Mouse (Mus musculus): ENCODE data around the gene Rngtt. TPM values are rescaled to one million over a fixed set of nuclear protein-coding genes. Genes with fewer than 3 reads are reported as not detected.

The Rngtt gene
- polyA plus RNA-seq, 1 experiment from 2014 or later = 34.5 TPM

GRCm38 (mm10) chr4:33498160-33498874 is 188.2 kb downstream of the Rngtt start:
- H3K4me2 ChIP-seq (ENCODE audit: low read depth, severe bottlenecking) = no peak overlapping the region
- no peak overlapping the region for H3K4me3 ChIP-seq (ENCODE audit: low read depth, low read length)
- ATAC-seq (ENCODE audit: insufficient number of reproducible peaks, low FRiP score, low TSS enrichment, low read depth) (no peak), DNase-seq (ENCODE audit: low spot score) (no peak)
- H3K4me1 ChIP-seq (ENCODE audit: control insufficient read depth, insufficient read depth, low read length) = no peaks in the 10 kb centered on the region
- no peaks in the 10 kb centered on the region for H3K27me3 ChIP-seq (ENCODE audit: control insufficient read depth, insufficient read depth, low read length)
- H3K27ac ChIP-seq (replicated peaks; ENCODE audit: low read depth, low read length) = no peak overlapping the region
- H3K36me3 ChIP-seq (ENCODE audit: control insufficient read depth, insufficient read depth, low read length) = no peaks in the 10 kb centered on the region
- 91% methylated on average over 4 of the region's 4 CpGs for WGBS
- H3K9ac ChIP-seq (ENCODE audit: low read length) = no peak overlapping the region
- H3K9me3 ChIP-seq (ENCODE audit: control insufficient read depth, low read length) = no peaks in the 10 kb centered on the region

DNA sequence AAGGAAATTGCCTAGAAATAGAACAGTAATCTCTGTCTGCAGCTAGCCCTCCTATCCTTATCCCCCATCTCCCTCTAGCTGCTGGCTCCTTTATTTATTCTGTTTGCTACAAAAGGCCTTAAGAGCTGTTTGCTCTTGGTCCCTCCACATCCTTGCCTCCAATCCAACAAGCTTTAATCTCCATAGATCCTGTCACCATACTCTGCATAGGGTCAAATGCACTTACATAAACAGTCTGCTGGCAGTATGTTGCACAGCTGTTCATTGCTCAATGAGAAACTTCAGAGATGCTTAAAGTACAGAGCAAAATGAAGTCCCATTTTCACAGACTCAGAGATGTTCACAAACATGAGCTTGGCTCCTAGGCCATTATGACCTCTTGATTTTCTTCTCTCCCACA is 196.5 kb downstream of the Rngtt start:
- no peak overlapping the region for H3K4me3 ChIP-seq (ENCODE audit: low read depth, low read length)
- H3K4me1 ChIP-seq (ENCODE audit: control insufficient read depth, insufficient read depth, low read length) = no peaks in the 10 kb centered on the region
- H3K4me2 ChIP-seq (ENCODE audit: low read depth, severe bottlenecking) = no peak overlapping the region
- no peaks in the 10 kb centered on the region for H3K9me3 ChIP-seq (ENCODE audit: control insufficient read depth, low read length)
- H3K36me3 ChIP-seq (ENCODE audit: control insufficient read depth, insufficient read depth, low read length) = no peaks in the 10 kb centered on the region
- no peak overlapping the region for H3K9ac ChIP-seq (ENCODE audit: low read length)
- H3K27me3 ChIP-seq (ENCODE audit: control insufficient read depth, insufficient read depth, low read length) = no peaks in the 10 kb centered on the region
- no peak overlapping the region for H3K27ac ChIP-seq (replicated peaks; ENCODE audit: low read depth, low read length)
- ATAC-seq (ENCODE audit: insufficient number of reproducible peaks, low FRiP score, low TSS enrichment, low read depth) = no peak
- no peak for DNase-seq (ENCODE audit: low spot score)

GRCm38 (mm10) chr4:33510544-33510943 is 200.4 kb downstream of the Rngtt start:
- H3K4me2 ChIP-seq (ENCODE audit: low read depth, severe bottlenecking) = no peak overlapping the region

DNA sequence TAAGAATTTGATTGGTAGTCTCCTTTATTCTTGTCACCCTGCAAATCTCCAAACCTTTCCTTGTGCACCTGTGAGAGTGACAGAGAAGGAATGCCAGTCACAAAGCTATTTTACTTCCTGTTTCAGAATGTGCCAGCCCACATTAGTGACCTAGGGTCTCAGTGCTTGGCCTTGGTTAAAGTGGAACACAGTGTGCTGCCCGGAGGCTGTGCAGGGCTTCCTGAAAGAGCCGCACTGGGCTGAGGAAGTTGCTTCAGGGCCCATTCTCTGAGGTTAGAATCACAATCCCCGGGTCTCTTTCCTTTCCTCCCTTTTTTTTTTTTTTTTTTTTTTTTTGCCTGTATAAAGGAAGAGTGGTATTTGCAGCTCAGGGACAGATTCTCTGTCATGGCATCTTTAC is 203.3 kb downstream of the Rngtt start:
- ATAC-seq (ENCODE audit: insufficient number of reproducible peaks, low FRiP score, low TSS enrichment, low read depth) = no peak
- Histone ChIP-seq H3K9ac (ENCODE audit: low read length) (no peak overlapping the region), H3K27me3 (ENCODE audit: control insufficient read depth, insufficient read depth, low read length) (no peaks in the 10 kb centered on the region), H3K4me2 (ENCODE audit: low read depth, severe bottlenecking) (no peak overlapping the region), H3K9me3 (ENCODE audit: control insufficient read depth, low read length) (no peaks in the 10 kb centered on the region), H3K4me3 (ENCODE audit: low read depth, low read length) (no peak overlapping the region), H3K36me3 (ENCODE audit: control insufficient read depth, insufficient read depth, low read length) (no peaks in the 10 kb centered on the region), H3K4me1 (ENCODE audit: control insufficient read depth, insufficient read depth, low read length) (no peaks in the 10 kb centered on the region), H3K27ac (replicated peaks; ENCODE audit: low read depth, low read length) (no peak overlapping the region)
- WGBS = 76% methylated on average over 3 of the region's 3 CpGs
- DNase-seq (ENCODE audit: low spot score) = no peak

More at GRCm38 (mm10) chr4:33510544-33510943, 200.4 kb downstream of the Rngtt start:
- ATAC-seq (ENCODE audit: insufficient number of reproducible peaks, low FRiP score, low TSS enrichment, low read depth) = no peak
- Histone ChIP-seq H3K4me1 (ENCODE audit: control insufficient read depth, insufficient read depth, low read length) (no peaks in the 10 kb centered on the region), H3K27ac (replicated peaks; ENCODE audit: low read depth, low read length) (no peak overlapping the region), H3K9me3 (ENCODE audit: control insufficient read depth, low read length) (no peaks in the 10 kb centered on the region), H3K9ac (ENCODE audit: low read length) (no peak overlapping the region), H3K36me3 (ENCODE audit: control insufficient read depth, insufficient read depth, low read length) (no peaks in the 10 kb centered on the region), H3K27me3 (ENCODE audit: control insufficient read depth, insufficient read depth, low read length) (no peaks in the 10 kb centered on the region), H3K4me3 (ENCODE audit: low read depth, low read length) (no peak overlapping the region)
- WGBS = 89% methylated on average over 10 of the region's 10 CpGs
- DNase-seq (ENCODE audit: low spot score) = no peak

GRCm38 (mm10) chr4:33514108-33515000 is 204.2 kb downstream of the Rngtt start:
- no peak overlapping the region for H3K9ac ChIP-seq (ENCODE audit: low read length)
- H3K9me3 ChIP-seq (ENCODE audit: control insufficient read depth, low read length) = no peaks in the 10 kb centered on the region
- 88% methylated on average over 10 of the region's 10 CpGs for WGBS
- ATAC-seq (ENCODE audit: insufficient number of reproducible peaks, low FRiP score, low TSS enrichment, low read depth) (no peak), DNase-seq (ENCODE audit: low spot score) (no peak)
- H3K4me3 ChIP-seq (ENCODE audit: low read depth, low read length) = no peak overlapping the region
- H3K27ac ChIP-seq (replicated peaks; ENCODE audit: low read depth, low read length) = no peak overlapping the region
- no peaks in the 10 kb centered on the region for H3K4me1 ChIP-seq (ENCODE audit: control insufficient read depth, insufficient read depth, low read length)
- no peaks in the 10 kb centered on the region for H3K36me3 ChIP-seq (ENCODE audit: control insufficient read depth, insufficient read depth, low read length)
- no peak overlapping the region for H3K4me2 ChIP-seq (ENCODE audit: low read depth, severe bottlenecking)
- no peaks in the 10 kb centered on the region for H3K27me3 ChIP-seq (ENCODE audit: control insufficient read depth, insufficient read depth, low read length)

GRCm38 (mm10) chr4:33520196-33520595 is 210.1 kb downstream of the Rngtt start:
- Histone ChIP-seq H3K4me1 (ENCODE audit: control insufficient read depth, insufficient read depth, low read length) (no peaks in the 10 kb centered on the region), H3K27ac (replicated peaks; ENCODE audit: low read depth, low read length) (no peak overlapping the region), H3K27me3 (ENCODE audit: control insufficient read depth, insufficient read depth, low read length) (no peaks in the 10 kb centered on the region), H3K9ac (ENCODE audit: low read length) (no peak overlapping the region), H3K4me3 (ENCODE audit: low read depth, low read length) (no peak overlapping the region), H3K36me3 (ENCODE audit: control insufficient read depth, insufficient read depth, low read length) (no peaks in the 10 kb centered on the region), H3K4me2 (ENCODE audit: low read depth, severe bottlenecking) (no peak overlapping the region), H3K9me3 (ENCODE audit: control insufficient read depth, low read length) (no peaks in the 10 kb centered on the region)
- no peak for DNase-seq (ENCODE audit: low spot score)
- 88% methylated on average over 7 of the region's 7 CpGs for WGBS
- ATAC-seq (ENCODE audit: insufficient number of reproducible peaks, low FRiP score, low TSS enrichment, low read depth) = no peak

DNA sequence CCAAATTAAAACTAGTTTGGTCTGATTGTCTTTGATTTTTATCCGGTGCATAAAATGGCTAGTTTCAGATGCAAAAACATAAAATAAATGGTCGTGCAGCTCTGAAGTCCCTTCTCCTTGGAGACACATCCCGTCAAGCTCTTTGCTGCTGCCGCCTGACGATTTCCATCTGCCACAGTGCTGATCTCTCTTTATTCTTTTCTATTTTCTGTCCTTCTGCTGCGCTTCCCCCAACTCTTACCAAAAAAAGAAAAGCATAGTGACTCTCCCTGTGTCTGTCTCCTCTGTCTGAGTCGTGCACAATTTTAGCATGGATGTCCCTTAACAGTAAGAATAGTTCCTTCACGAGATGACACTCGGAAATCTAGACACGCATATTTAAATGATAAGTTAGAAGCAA is 210.8 kb downstream of the Rngtt start:
- H3K9me3 ChIP-seq (ENCODE audit: control insufficient read depth, low read length) = no peaks in the 10 kb centered on the region
- no peak overlapping the region for H3K9ac ChIP-seq (ENCODE audit: low read length)
- 86% methylated on average over 10 of the region's 10 CpGs for WGBS
- H3K4me1 ChIP-seq (ENCODE audit: control insufficient read depth, insufficient read depth, low read length) = no peaks in the 10 kb centered on the region
- no peaks in the 10 kb centered on the region for H3K27me3 ChIP-seq (ENCODE audit: control insufficient read depth, insufficient read depth, low read length)
- DNase-seq (ENCODE audit: low spot score) (no peak), ATAC-seq (ENCODE audit: insufficient number of reproducible peaks, low FRiP score, low TSS enrichment, low read depth) (no peak)
- H3K36me3 ChIP-seq (ENCODE audit: control insufficient read depth, insufficient read depth, low read length) = no peaks in the 10 kb centered on the region
- no peak overlapping the region for H3K4me2 ChIP-seq (ENCODE audit: low read depth, severe bottlenecking)
- no peak overlapping the region for H3K27ac ChIP-seq (replicated peaks; ENCODE audit: low read depth, low read length)
- H3K4me3 ChIP-seq (ENCODE audit: low read depth, low read length) = no peak overlapping the region

- H3K27ac ChIP-seq (replicated peaks; ENCODE audit: low read depth, low read length) = no peak overlapping the region
- DNase-seq (ENCODE audit: low spot score) = no peak
- H3K9me3 ChIP-seq (ENCODE audit: control insufficient read depth, low read length) = no peaks in the 10 kb centered on the region
- H3K27me3 ChIP-seq (ENCODE audit: control insufficient read depth, insufficient read depth, low read length) = no peaks in the 10 kb centered on the region
- H3K4me1 ChIP-seq (ENCODE audit: control insufficient read depth, insufficient read depth, low read length) = no peaks in the 10 kb centered on the region
- H3K9ac ChIP-seq (ENCODE audit: low read length) = no peak overlapping the region
- H3K4me2 ChIP-seq (ENCODE audit: low read depth, severe bottlenecking) = no peak overlapping the region
- WGBS = 92% methylated on average over 3 of the region's 3 CpGs
- no peak overlapping the region for H3K4me3 ChIP-seq (ENCODE audit: low read depth, low read length)
- no peak for ATAC-seq (ENCODE audit: insufficient number of reproducible peaks, low FRiP score, low TSS enrichment, low read depth)
- no peaks in the 10 kb centered on the region for H3K36me3 ChIP-seq (ENCODE audit: control insufficient read depth, insufficient read depth, low read length)
Observed at GRCm38 (mm10) chr4:33523774-33524173, 213.7 kb downstream of the Rngtt start.

All from limb, embryonic 11.5 days (tissue).